Mouse (Mus musculus): Measurements from ENCODE around the gene Gm156.
"Not testable (repeated sequence)": the region's sequence is repeated elsewhere in the genome, so short reads cannot be mapped to it uniquely, and the experiment has no call there.

The Gm156 gene

DNA sequence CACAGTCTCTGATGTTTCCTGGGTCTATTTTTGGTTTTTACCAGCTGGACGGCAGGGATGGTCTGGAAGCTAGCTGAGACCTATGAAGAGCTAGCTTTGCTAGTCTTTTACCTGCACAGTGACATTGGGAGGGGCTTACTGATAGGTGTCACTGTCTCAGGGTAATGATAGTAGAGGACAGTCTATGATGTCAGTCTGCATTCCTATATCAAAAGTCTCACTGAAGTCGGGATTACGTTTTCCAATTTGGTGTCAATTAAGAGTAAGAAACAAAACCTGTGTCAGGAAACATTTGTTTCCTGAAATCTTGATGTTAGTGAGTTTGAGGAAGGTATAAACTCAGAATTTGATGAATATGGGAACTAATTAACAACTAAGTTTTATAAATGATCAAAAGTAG is at the start of gene Gm156:
TSS of gene Gm156 (minus strand) at position 101 of the 400 bp plus-strand sequence.
- DNase-seq (ENCODE audit: low spot score in 2 of 2), result not testable (repeated sequence)

DNA sequence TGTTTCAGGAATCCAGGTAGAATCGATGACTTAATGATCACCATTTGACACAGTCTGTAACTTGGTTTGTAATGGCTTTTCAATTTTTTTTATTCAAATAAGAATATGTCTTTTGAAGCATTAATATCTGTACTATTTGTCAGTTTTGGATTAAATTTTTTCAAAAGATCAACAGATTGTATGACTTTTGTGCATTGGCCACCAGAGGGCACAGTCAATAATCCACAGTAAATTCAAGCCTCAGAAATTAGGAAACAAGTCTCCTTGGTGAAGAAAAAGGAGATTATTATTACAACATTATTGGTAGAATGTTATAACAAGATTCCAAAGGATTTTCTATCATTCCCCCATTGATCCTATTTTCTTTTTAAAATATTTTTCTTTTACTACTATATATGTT is 41.5 kb upstream of the Gm156 start:
- DNase-seq (ENCODE audit: low spot score in 2 of 2), result no peak

DNA sequence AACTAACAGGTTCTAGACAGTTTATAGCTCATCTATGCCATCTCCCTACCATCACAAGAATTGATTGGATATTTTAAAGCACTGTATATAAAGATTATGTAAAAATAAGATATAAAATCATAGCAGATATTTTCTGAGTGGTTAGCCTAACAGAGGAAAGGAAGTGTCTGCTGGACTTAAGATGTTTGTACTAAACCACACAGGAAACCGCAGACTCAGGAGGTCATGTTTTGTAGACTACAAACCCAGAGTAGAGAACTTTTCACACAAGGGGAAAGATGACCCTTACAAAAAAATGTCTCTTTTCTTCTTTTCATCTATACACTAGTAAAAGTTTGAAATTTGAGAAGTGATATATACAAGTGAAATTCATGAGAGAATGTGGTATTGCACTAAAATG is 39.9 kb upstream of the Gm156 start:
- DNase-seq (ENCODE audit: low spot score in 2 of 2), result no peak

DNA sequence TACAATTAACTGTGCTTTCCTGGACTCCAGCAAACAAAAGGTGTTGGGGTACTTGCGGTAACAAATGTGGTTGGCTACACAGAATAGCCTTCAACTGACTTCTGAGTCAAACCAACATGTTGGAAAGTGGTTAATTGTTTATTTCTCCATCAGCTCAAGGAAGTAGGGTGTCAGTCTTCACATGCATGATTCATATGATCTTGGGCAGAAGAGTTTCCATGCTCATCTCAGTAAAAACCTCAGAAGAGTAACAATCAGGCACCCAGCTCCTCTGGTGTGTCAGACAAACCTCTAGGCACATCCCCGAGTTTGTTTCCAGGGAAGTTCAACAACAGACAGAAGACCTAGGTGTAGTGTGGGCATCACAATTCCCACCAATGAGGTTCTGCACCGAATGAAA is 33.7 kb upstream of the Gm156 start:
- no peak for DNase-seq (ENCODE audit: low spot score in 2 of 2)

DNA sequence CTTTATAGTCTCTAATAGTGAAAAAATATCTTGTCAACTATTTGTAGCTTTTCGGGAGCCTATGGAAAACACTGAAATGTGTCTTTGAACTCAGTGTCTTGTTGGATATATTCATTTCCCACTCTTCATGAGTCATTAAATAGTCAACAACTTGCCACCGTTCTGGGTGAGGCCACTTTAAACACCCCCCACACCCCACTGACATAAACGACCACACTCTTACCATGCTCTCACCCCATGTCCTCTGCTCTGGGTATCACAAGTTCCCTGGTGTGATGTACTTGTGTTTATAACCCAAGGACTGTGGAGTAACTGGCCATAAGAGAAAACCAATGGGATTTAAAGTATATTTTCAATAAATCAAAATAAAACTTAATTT is 36.4 kb downstream of the Gm156 start:
- no peak for DNase-seq (ENCODE audit: low spot score in 2 of 2)

DNA sequence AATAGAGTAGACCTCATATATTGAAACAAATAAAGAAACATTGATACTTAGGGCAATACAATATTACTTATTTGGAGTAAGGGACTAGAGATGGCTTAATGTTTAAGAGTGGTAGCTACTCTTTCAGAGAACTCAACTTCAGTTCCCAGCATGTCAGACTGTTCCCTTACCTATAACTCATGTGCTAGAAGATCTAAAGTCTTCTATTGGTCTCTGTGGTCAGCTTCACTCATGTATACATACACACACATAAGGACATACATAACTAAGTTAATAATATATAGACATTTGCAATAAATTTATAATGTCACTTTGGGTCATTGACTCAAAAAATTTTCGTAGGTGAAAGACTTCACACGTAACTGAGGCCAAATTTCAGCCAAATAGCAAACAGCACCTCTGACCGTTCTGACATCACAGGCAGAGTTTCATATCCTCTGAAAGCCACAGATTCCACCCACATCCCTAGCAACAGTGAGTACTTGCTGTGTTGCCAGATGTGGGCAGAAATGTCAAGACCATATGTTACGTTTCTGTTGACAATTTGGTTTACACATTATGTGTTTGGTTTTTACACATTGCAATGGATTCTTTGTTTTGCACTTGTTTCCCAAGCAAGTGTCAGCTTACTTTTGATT is 36.9 kb downstream of the Gm156 start:
- no peak for DNase-seq (ENCODE audit: low spot score in 2 of 2)

DNA sequence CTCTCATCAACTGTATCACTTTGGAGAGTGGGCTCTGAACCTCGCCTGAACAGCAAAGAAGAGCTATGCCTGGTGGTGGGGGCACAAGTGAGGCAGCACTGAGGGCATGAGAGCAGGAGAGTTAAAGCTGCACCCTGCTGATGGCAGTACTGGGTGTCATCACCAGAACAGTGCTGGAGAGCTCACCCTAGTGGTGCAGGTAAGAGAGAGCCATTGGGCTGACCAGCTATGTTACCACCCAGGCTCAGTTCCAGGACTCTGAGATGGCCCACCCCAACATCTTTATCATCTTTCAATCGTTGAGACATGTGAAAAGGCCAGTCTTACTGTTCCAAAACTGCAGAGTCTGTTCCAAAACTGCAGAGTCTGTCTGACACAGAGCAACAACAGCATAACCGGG is 37.9 kb downstream of the Gm156 start:
- DNase-seq (ENCODE audit: low spot score in 2 of 2), result no peak

DNA sequence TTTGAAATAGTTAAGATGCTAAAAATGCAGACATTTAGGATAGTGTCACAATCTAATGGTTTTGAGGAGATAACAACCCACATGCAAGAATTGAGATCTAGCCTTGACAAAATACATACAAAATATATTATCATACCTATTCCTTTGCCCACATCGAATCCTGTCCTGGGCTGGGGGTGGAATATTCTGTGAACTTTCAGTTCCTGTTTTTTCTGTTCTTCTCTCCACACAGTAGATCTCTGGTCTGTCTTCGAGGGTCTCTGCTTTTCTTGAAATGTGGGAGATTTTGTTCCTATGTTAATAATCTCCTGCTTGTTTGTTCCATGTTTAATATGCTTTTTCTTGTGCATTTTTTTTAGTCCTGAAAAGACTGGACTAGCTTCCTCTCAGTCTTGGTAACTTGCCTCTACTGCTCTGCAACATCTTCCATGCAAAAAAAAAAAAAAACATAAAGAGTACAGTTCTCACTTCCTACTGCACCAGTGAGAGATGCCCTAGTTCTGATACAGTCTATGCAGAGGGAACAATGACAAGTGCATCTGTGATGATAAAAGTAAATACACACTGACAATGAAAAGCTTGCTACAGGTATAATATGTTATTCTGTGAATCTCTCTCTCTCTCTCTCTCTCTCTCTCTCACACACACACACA is 43.9 kb downstream of the Gm156 start, which contains the start of gene Klri2:
TSS of gene Klri2 (minus strand) at position 416 of the 653 bp plus-strand sequence.
- no peak for DNase-seq (ENCODE audit: low spot score in 2 of 2)

DNA sequence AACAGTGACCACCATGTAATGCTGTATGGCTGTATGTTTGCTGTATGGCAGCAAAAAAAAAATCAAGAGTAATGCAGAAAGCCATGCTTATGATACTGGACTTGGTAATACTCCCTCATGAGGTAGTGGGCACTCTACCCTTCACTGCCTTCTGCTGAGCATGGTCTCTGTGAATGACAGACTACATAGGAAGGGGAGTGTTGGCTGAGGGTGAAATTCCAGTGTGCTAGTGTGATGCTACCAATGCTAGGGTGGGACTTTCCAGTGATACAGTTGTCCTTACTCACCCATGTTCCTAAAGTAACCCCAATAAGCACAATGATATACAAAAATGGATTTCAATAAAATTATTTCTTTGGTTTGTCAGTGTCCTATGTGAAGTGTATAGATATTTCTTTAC is 47.7 kb downstream of the Gm156 start:
- DNase-seq (ENCODE audit: low spot score in 2 of 2), result no peak

DNA sequence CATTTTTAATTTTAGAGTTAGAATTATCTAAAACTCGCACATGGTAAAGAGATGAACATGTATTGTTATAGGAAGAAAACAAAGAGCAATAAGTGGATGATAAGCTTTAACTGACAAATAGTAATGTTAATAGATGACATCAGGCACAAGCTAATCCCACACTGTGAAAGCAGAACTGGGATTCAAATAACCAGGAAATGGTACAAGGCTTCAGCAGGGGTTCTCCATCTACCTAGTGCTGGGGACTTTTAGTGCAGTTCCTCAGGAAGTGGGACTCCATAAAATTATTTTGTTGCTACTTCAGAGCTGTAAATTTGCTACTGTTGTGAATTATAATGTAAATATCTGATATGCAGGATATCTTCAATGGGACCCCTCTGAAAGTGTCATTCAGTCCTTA is 56.8 kb downstream of the Gm156 start:
- no peak for DNase-seq (ENCODE audit: low spot score in 2 of 2)

DNA sequence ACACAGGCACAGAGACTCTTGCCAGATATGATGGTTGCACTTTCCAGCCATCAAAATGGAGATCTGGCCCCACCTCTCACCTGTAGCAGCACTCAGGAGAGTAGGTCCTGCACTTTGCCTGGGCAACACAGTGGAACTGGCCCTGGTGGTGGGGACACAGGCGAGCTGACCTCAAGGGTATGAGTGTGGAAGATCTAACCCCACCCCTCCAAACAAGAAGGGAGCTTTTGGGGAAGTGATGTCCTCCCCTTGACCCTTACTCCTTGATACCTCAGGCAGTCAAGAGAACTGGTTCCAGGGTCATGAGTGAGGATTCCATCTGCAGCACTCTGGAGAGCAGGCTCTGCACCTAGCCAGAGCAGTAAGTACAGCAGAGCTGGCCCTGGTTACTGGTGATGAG is 62.7 kb downstream of the Gm156 start:
- no peak for DNase-seq (ENCODE audit: low spot score in 2 of 2)

DNA sequence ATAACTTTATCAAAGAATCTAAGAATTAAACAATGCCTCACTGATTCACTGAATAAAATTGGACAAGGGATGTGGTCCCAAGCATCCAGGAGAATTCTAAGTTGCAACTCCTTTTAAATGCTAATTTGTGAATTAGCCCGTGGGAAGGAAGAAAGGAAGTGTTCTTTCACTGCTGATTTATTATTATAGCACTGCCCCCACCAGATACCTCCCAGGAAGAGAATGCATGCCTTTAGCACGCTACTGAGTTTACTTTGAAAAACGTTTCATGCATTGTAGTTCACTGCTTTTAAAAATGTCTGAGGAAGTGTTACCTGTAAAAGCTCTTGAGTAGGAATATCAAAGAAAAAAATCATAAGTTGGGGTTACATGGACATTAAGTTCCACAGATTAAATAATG is 63.6 kb downstream of the Gm156 start:
- DNase-seq (ENCODE audit: low spot score in 2 of 2), result no peak

DNA sequence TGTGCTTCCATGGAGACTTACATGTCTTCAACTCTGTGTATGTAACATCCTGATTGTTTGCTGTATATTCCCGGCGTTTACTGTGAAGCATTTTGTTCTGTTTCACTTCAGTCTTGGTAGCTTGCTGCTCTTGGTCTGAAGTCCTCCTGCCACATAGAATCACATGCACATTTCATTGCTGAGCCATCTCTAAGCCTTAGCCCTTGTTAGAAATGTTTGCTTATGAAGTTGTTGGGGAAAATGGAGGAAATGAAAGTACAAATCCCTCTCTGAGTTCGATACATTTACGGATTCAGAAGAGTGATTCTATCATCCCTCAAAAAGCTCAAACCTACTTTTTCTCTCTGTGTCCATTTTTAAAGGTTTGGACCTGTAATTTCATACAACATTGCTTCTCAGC is 67.0 kb downstream of the Gm156 start, which contains the start of gene Klri1:
TSS of gene Klri1 (minus strand) at position 101 of the 400 bp plus-strand sequence.
- no peak for DNase-seq (ENCODE audit: low spot score in 2 of 2)

Data from urinary bladder, adult 18-20 months (tissue).